Mouse (Mus musculus) neutrophil, adult 5-6 weeks (primary cell): ENCODE results near the gene Stat3. TPM values are rescaled to one million over a fixed set of nuclear protein-coding genes. Genes with fewer than 3 reads are reported as not detected.

ENCODE experiments used
- ATAC-seq: fragments of 151-379, 151-347 bp; 2 replicates; pipeline ENCODE4 v1.8.0; 2017; ENCODE audit warnings: mild to moderate bottlenecking, moderate TSS enrichment; ENCODE audit not compliant: insufficient number of reproducible peaks, poor library complexity, low FRiP score, severe bottlenecking; ENCODE audit errors: extremely low read depth
- total RNA-seq: library from RNA; stranded (forward); fragments of 200-1000 nt; gene quantifications from 2 replicates; pipeline ENCODE4 v1.2.3, GENCODE M21; 2017

The Stat3 gene
- total RNA-seq, 1 experiment from 2014 or later, result 383 TPM

- no peak for ATAC-seq
These were observed 26.4 kb upstream of the Stat3 start for GRCm38 (mm10) chr11:100965760-100966159.

GRCm38 (mm10) chr11:100964901-100965542 lies 25.7 kb upstream of the Stat3 start:
- no peak for ATAC-seq

- ATAC-seq, result no peak
These were observed 24.8 kb upstream of the Stat3 start for GRCm38 (mm10) chr11:100964180-100964579.

- no peak for ATAC-seq
These were observed 24.3 kb upstream of the Stat3 start for GRCm38 (mm10) chr11:100963647-100964046.

- no peak for ATAC-seq
These were observed 23.1 kb upstream of the Stat3 start for GRCm38 (mm10) chr11:100962371-100962911.

GRCm38 (mm10) chr11:100960540-100960939 lies 21.2 kb upstream of the Stat3 start:
- ATAC-seq, result no peak

GRCm38 (mm10) chr11:100959826-100960225 lies 20.5 kb upstream of the Stat3 start:
- ATAC-seq, result no peak

- ATAC-seq, result peak; percentile 31; the same call in 1 of the 2 replicates
These were observed 20.1 kb upstream of the Stat3 start for GRCm38 (mm10) chr11:100959464-100959810.

- ATAC-seq, result no peak
These were observed 19.5 kb upstream of the Stat3 start for GRCm38 (mm10) chr11:100958613-100959463.

- ATAC-seq, result no peak
These were observed 18.7 kb upstream of the Stat3 start for GRCm38 (mm10) chr11:100957915-100958469.

GRCm38 (mm10) chr11:100957244-100957643 lies 17.9 kb upstream of the Stat3 start:
- no peak for ATAC-seq

GRCm38 (mm10) chr11:100949540-100949939 lies 10.2 kb upstream of the Stat3 start:
- no peak for ATAC-seq

- no peak for ATAC-seq
These were observed 9.0 kb upstream of the Stat3 start for GRCm38 (mm10) chr11:100948317-100948716.

GRCm38 (mm10) chr11:100947548-100947947 lies 8.2 kb upstream of the Stat3 start:
- ATAC-seq, result peak; percentile 62; the same call in 1 of the 2 replicates

- no peak for ATAC-seq
These were observed 7.5 kb upstream of the Stat3 start for GRCm38 (mm10) chr11:100946862-100947261.

- ATAC-seq, result no peak
These were observed 3.0 kb upstream of the Stat3 start for GRCm38 (mm10) chr11:100942388-100942787.

- no peak; the same call in 1 of the 2 replicates for ATAC-seq
These were observed 429 bp downstream of the Stat3 start for GRCm38 (mm10) chr11:100938711-100939511.

- ATAC-seq, result peak; percentile 18; the same call in 1 of the 2 replicates
These were observed 1.2 kb downstream of the Stat3 start for GRCm38 (mm10) chr11:100938112-100938511.

GRCm38 (mm10) chr11:100937295-100937694 lies 2.0 kb downstream of the Stat3 start:
- no peak for ATAC-seq
